Mouse (Mus musculus) cortical plate, adult 2 months (tissue): ENCODE measurements around the gene Rab3ip.

Source experiments
- CTCF ChIP-seq: fragments of 200-500 bp; IDR thresholded peaks from 2 replicates; pipeline ENCODE4 v1.5.1; 2011; ENCODE audit warnings: mild to moderate bottlenecking, control low read depth, low read length; ENCODE audit not compliant: insufficient read depth; ENCODE audit errors: extremely low read depth
- POLR2A ChIP-seq: fragments of 200-500 bp; IDR thresholded peaks from 2 replicates; pipeline ENCODE4 v1.6.1; 2011; ENCODE audit warnings: mild to moderate bottlenecking, low read length, control low read depth; ENCODE audit not compliant: insufficient read depth; ENCODE audit errors: extremely low read depth

DNA sequence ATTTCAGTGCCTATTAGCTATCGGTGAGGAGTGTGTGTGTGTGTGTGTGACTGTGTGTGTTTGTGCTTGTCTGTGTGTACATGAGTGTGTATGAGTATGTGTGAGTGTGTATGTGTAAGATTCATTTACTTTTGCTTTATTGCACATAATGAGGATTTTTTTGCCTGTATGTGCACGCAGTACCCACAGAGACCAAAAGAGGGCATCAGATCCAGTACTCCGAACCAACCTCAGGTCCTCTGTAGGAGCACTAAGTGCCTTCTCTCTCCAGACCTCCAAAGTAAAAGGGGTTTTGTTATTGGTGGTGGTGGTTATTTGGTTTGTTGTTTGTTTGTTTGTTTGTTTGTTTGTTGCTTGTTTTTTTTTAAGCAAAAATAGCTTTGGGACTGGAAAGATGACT is 30.3 kb upstream of the Rab3ip start:
- no peak for TF ChIP-seq POLR2A
- peak; percentile 36 for TF ChIP-seq CTCF
